Mouse (Mus musculus): ENCODE measurements around the gene Map2. TPM values are rescaled to one million over a fixed set of nuclear protein-coding genes. Genes with fewer than 3 reads are reported as not detected.

The Map2 gene
- polyA plus RNA-seq (2016; fragmentation: Nextera tagmentation; extraction: Ambion mirVana), result 348 and 355 TPM in 2 replicates

- Histone ChIP-seq H3K4me2 (replicated peaks) (peak within 1 kb of the TSS; percentile 68), H3K9ac (peak within 1 kb of the TSS; percentile 91), H3K27me3 (replicated peaks) (no peaks in the 10 kb centered on the region), H3K27ac (peak within 1 kb of the TSS; percentile 80), H3K36me3 (no peaks in the 10 kb centered on the region), H3K9me3 (no peaks in the 10 kb centered on the region), H3K4me3 (peak within 1 kb of the TSS; percentile 82), H3K4me1 (peaks cover 12% of the 10 kb centered on the region; the same call in 1 of the 2 replicates)
- WGBS, result under 1% methylated on average over 60 of the region's 61 CpGs
- ATAC-seq (ENCODE audit: low FRiP score, low read depth), result peak; percentile 94
These were observed at the start of gene Map2 for GRCm38 (mm10) chr1:66175041-66175665. Gene Map2 (plus strand): TSS chr1:66175273.

DNA sequence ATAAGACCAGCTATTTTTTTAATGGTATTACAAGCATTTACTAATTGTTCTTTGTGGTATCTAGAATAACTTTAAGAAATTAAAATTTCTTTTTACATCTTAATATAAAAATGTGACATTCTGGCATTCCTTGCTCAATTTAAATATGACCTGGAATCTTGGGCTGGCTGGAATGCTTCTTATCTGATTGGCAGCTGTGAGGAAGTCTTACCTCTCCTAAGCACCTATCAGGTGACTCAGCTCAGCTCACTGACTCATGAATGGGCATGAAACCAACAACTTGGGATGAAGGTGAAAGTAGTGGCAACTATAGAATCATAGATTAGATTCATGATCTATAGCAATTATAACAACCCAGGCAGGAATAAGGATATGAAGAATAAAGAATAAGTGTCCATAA is 42.1 kb upstream of the Map2 start:
- Histone ChIP-seq H3K9ac (no peak overlapping the region), H3K4me1 (no peaks in the 10 kb centered on the region), H3K36me3 (no peaks in the 10 kb centered on the region), H3K27ac (no peak overlapping the region), H3K4me3 (no peak overlapping the region), H3K9me3 (no peaks in the 10 kb centered on the region), H3K4me2 (replicated peaks) (no peak overlapping the region), H3K27me3 (replicated peaks) (no peaks in the 10 kb centered on the region)
- no peak for ATAC-seq (ENCODE audit: low FRiP score, low read depth)

DNA sequence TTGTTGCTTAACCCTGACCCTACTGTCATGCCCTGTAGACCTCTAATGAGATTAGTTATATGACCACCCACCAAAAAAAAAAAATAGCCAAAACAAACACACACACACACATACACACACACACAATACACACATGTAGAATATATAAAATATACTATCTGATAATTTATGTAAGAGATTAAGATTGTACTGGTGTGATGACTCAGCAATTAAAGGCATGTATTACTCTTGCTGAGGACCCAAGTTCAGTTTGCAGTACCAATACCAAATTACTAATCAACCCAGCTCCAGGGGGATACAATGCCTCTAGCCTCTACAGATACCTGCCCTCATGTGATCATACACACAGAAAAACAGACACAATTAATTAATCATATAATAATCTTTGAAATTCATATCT is 39.7 kb upstream of the Map2 start:
- Histone ChIP-seq H3K4me2 (replicated peaks) (no peak overlapping the region), H3K27ac (no peak overlapping the region), H3K27me3 (replicated peaks) (no peaks in the 10 kb centered on the region), H3K36me3 (no peaks in the 10 kb centered on the region), H3K9ac (no peak overlapping the region), H3K4me3 (no peak overlapping the region), H3K9me3 (no peaks in the 10 kb centered on the region), H3K4me1 (no peaks in the 10 kb centered on the region)
- no peak for ATAC-seq (ENCODE audit: low FRiP score, low read depth)

DNA sequence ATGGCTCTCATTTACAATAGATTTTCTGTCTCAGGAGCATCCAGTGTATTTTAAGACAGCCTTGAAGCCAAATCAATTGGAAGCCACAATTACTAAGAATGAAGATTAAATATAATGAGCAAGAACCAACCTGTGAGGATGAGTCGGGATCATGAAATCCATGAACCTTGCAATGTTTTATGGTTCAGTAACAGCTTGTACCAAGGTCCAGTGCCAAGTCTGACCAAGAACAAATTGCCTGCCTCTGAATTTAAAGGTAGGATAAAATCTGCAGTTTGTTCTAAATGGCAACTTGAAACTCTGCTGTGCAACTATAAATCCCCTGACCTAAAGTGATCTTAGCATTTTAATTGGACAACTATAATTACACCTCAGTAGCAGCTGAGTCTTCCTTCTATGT is 34.4 kb upstream of the Map2 start:
- no peak overlapping the region for H3K4me3 ChIP-seq
- no peak for ATAC-seq (ENCODE audit: low FRiP score, low read depth)
- H3K4me2 ChIP-seq (replicated peaks), result no peak overlapping the region
- no peak overlapping the region for H3K27ac ChIP-seq
- no peak overlapping the region for H3K9ac ChIP-seq
- 66% methylated on average over 1 of the region's 1 CpGs for WGBS
- H3K36me3 ChIP-seq, result no peaks in the 10 kb centered on the region
- no peaks in the 10 kb centered on the region for H3K4me1 ChIP-seq
- H3K27me3 ChIP-seq (replicated peaks), result no peaks in the 10 kb centered on the region
- H3K9me3 ChIP-seq, result no peaks in the 10 kb centered on the region

DNA sequence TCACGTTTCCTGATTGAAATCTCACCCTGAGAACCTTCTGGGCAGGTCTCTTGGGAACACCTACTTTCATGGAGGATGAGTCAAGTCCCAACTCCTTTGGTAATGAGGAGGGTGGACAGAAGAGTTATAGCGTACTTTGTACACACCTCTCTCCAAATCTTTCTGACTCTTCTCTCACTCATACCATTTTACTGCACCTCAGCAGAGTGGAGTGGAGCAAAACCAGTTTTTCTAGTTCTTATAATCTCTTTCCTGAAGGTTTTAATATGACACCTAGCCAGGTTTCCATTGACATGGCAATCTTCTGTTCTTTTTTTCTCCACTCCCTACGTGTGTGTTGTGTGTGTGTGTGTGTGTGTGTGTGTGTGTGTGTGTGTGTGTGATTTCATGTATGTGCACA is 29.9 kb upstream of the Map2 start:
- Histone ChIP-seq H3K27ac (no peak overlapping the region), H3K9ac (no peak overlapping the region), H3K9me3 (no peaks in the 10 kb centered on the region), H3K4me2 (replicated peaks) (no peak overlapping the region), H3K4me1 (no peaks in the 10 kb centered on the region), H3K4me3 (no peak overlapping the region), H3K36me3 (no peaks in the 10 kb centered on the region), H3K27me3 (replicated peaks) (no peaks in the 10 kb centered on the region)
- ATAC-seq (ENCODE audit: low FRiP score, low read depth), result no peak
- 84% methylated on average over 3 of the region's 3 CpGs for WGBS

GRCm38 (mm10) chr1:66148825-66149514 is 26.1 kb upstream of the Map2 start:
- 51% methylated on average over 2 of the region's 2 CpGs for WGBS
- Histone ChIP-seq H3K9ac (no peak overlapping the region), H3K4me2 (replicated peaks) (no peak overlapping the region), H3K27ac (no peak overlapping the region), H3K36me3 (no peaks in the 10 kb centered on the region), H3K4me1 (no peaks in the 10 kb centered on the region), H3K4me3 (no peak overlapping the region), H3K9me3 (no peaks in the 10 kb centered on the region), H3K27me3 (replicated peaks) (no peaks in the 10 kb centered on the region)
- 0 out of 2 replicates have a peak, but pooled peaks have one; percentile 13 for ATAC-seq (ENCODE audit: low FRiP score, low read depth)

DNA sequence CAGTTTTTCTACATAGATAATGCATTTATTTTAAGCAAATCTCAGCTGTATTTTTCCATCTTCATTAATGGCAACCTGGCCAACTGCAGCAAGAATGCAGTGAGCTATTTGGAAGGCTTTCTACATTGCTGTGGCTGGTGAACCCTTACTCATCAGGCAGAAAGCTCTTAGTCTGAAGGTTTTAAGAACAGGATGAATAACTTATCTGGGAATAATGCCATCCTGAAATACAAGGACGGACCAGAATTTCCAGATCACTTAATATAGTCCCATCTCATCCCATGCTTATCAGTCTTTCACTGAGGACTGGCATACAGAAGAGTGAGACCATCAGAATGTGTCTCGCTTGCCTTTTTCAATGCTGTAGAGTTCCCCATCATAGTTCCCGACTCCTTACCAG is 24.3 kb upstream of the Map2 start:
- H3K36me3 ChIP-seq, result no peaks in the 10 kb centered on the region
- H3K4me2 ChIP-seq (replicated peaks), result no peak overlapping the region
- WGBS, result 92% methylated on average over 3 of the region's 3 CpGs
- no peaks in the 10 kb centered on the region for H3K4me1 ChIP-seq
- ATAC-seq (ENCODE audit: low FRiP score, low read depth), result no peak
- H3K27ac ChIP-seq, result no peak overlapping the region
- no peak overlapping the region for H3K9ac ChIP-seq
- no peaks in the 10 kb centered on the region for H3K27me3 ChIP-seq (replicated peaks)
- H3K4me3 ChIP-seq, result no peak overlapping the region
- H3K9me3 ChIP-seq, result no peaks in the 10 kb centered on the region

GRCm38 (mm10) chr1:66157135-66157534 is 17.9 kb upstream of the Map2 start:
- no peaks in the 10 kb centered on the region for H3K4me1 ChIP-seq
- no peak overlapping the region for H3K9ac ChIP-seq
- no peak for ATAC-seq (ENCODE audit: low FRiP score, low read depth)
- H3K36me3 ChIP-seq, result no peaks in the 10 kb centered on the region
- no peak overlapping the region for H3K27ac ChIP-seq
- 85% methylated on average over 2 of the region's 2 CpGs for WGBS
- no peaks in the 10 kb centered on the region for H3K9me3 ChIP-seq
- H3K27me3 ChIP-seq (replicated peaks), result no peaks in the 10 kb centered on the region
- no peak overlapping the region for H3K4me3 ChIP-seq
- no peak overlapping the region for H3K4me2 ChIP-seq (replicated peaks)

GRCm38 (mm10) chr1:66157589-66157988 is 17.5 kb upstream of the Map2 start:
- H3K4me3 ChIP-seq, result no peak overlapping the region
- H3K36me3 ChIP-seq, result no peaks in the 10 kb centered on the region
- no peak for ATAC-seq (ENCODE audit: low FRiP score, low read depth)
- H3K27ac ChIP-seq, result no peak overlapping the region
- H3K9ac ChIP-seq, result no peak overlapping the region
- no peak overlapping the region for H3K4me2 ChIP-seq (replicated peaks)
- H3K27me3 ChIP-seq (replicated peaks), result no peaks in the 10 kb centered on the region
- H3K9me3 ChIP-seq, result no peaks in the 10 kb centered on the region
- no peaks in the 10 kb centered on the region for H3K4me1 ChIP-seq

GRCm38 (mm10) chr1:66164648-66165047 is 10.4 kb upstream of the Map2 start:
- no peak for ATAC-seq (ENCODE audit: low FRiP score, low read depth)
- no peaks in the 10 kb centered on the region for H3K9me3 ChIP-seq

DNA sequence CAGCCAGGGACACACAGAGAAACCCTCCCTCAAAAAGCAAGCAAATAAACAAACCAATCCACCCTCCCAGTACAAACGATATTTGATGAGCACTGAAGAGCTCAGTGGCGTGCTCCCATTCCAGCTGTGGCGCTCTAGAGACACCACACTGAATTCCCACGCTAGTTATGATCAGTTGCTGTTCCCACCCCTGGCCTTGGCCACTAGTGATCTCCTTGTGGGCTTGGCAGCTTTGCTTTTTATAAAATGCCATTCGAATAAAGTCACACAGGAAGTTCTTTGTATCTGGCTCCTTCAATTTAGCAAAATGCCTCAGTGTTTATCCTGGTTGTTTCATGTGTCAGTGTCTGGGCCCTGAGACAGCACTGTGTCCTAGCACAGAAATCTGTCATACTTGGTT is 6.4 kb upstream of the Map2 start:
- no peak for ATAC-seq (ENCODE audit: low FRiP score, low read depth)
- no peaks in the 10 kb centered on the region for H3K9me3 ChIP-seq
- WGBS, result 73% methylated on average over 5 of the region's 5 CpGs
- H3K4me2 ChIP-seq (replicated peaks), result no peak overlapping the region
- no peaks in the 10 kb centered on the region for H3K36me3 ChIP-seq
- H3K27me3 ChIP-seq (replicated peaks), result no peaks in the 10 kb centered on the region
- no peak overlapping the region for H3K27ac ChIP-seq
- H3K4me1 ChIP-seq, result no peaks in the 10 kb centered on the region
- H3K9ac ChIP-seq, result no peak overlapping the region
- no peak overlapping the region for H3K4me3 ChIP-seq

More at GRCm38 (mm10) chr1:66164648-66165047, 10.4 kb upstream of the Map2 start:
- Histone ChIP-seq H3K4me2 (replicated peaks) (no peak overlapping the region), H3K4me1 (no peaks in the 10 kb centered on the region), H3K27me3 (replicated peaks) (no peaks in the 10 kb centered on the region), H3K36me3 (no peaks in the 10 kb centered on the region), H3K27ac (no peak overlapping the region), H3K9ac (no peak overlapping the region), H3K4me3 (no peak overlapping the region)
- WGBS, result 71% methylated on average over 2 of the region's 2 CpGs

GRCm38 (mm10) chr1:66172127-66172526 is 2.9 kb upstream of the Map2 start:
- WGBS, result 65% methylated on average over 3 of the region's 3 CpGs
- H3K27me3 ChIP-seq (replicated peaks), result no peaks in the 10 kb centered on the region

DNA sequence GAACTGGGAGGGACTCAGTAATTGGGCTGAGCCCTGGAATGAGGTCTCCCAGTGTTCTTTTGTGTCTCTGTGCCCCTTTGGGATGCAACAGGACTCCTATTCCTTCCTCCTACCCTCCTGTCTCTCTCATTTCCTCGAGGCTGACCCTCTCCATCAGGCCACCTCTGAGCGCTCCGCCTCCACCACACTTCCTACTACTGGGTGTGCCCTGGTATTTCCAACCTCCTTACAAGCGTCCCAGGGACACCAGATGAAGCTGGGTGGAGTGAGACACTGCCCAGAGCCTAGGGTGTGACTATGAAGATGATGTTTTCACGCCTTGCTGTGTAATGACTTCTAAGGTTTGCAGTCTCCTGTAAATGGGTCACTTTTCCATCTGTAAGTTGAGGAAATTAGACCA is 1.4 kb upstream of the Map2 start:
- Histone ChIP-seq H3K27me3 (replicated peaks) (no peaks in the 10 kb centered on the region), H3K9me3 (no peaks in the 10 kb centered on the region), H3K9ac (no peak overlapping the region), H3K4me1 (peaks cover 8% of the 10 kb centered on the region; the same call in 1 of the 2 replicates), H3K4me3 (no peak overlapping the region), H3K27ac (no peak overlapping the region), H3K4me2 (replicated peaks) (no peak overlapping the region), H3K36me3 (no peaks in the 10 kb centered on the region)
- WGBS, result 36% methylated on average over 5 of the region's 5 CpGs
- ATAC-seq (ENCODE audit: low FRiP score, low read depth), result no peak

More at GRCm38 (mm10) chr1:66172127-66172526, 2.9 kb upstream of the Map2 start:
- no peak overlapping the region for H3K9ac ChIP-seq
- no peak for ATAC-seq (ENCODE audit: low FRiP score, low read depth)
- no peaks in the 10 kb centered on the region for H3K9me3 ChIP-seq
- H3K4me3 ChIP-seq, result no peak overlapping the region
- H3K36me3 ChIP-seq, result no peaks in the 10 kb centered on the region
- H3K27ac ChIP-seq, result no peak overlapping the region
- H3K4me2 ChIP-seq (replicated peaks), result no peak overlapping the region
- H3K4me1 ChIP-seq, result no peaks in the 10 kb centered on the region
